Mouse (Mus musculus) myocyte (in vitro differentiated cells): ENCODE measurements around the gene Hnrnpc.

ENCODE experiments used
- MYOD1 ChIP-seq, 3 experiments: IDR thresholded peaks; one replicate each; pipeline ENCODE4 v1.6.1; 2011; ENCODE audit warnings: control low read depth in 2 of 3, low read depth in 2 of 3, mild to moderate bottlenecking in 2 of 3, moderate library complexity in 1 of 3; ENCODE audit not compliant: insufficient read length in 2 of 3, control insufficient read depth in 1 of 3
- USF1 ChIP-seq: IDR thresholded peaks from one replicate; pipeline ENCODE4 v1.6.1; 2011; ENCODE audit warnings: low read depth, mild to moderate bottlenecking, control low read depth, moderate library complexity

GRCm38 (mm10) chr14:52105308-52105707 is 1.5 kb upstream of the Hnrnpc start:
- no peak for TF ChIP-seq MYOD1 (IDR thresholded peaks at IDR 0.05; ENCODE audit: control insufficient read depth in 1 of 3, insufficient read length in 2 of 3, low read depth in 2 of 3)
- no peak for TF ChIP-seq USF1
